Mouse (Mus musculus) brain, embryonic 14.5 days (tissue): Measurements from ENCODE around the gene Tm9sf3.

Experiments
- CTCF ChIP-seq: fragments of 200-500 bp; IDR thresholded peaks from 2 replicates; pipeline ENCODE4 v1.5.1; 2012; ENCODE audit warnings: inconsistent platforms, mild to moderate bottlenecking, moderate library complexity, borderline replicate concordance; ENCODE audit not compliant: insufficient read depth, insufficient read length; ENCODE audit errors: extremely low read depth
- POLR2A ChIP-seq: fragments of 200-500 bp; IDR thresholded peaks from 2 replicates; pipeline ENCODE4 v1.6.1; 2012; ENCODE audit warnings: mild to moderate bottlenecking, inconsistent platforms, borderline replicate concordance; ENCODE audit not compliant: poor library complexity, insufficient read depth, insufficient read length, severe bottlenecking; ENCODE audit errors: extremely low read depth

- TF ChIP-seq CTCF (no peak), POLR2A (no peak)
Measured at GRCm38 (mm10) chr19:41191724-41192123, 72.1 kb downstream of the Tm9sf3 start.
